Mouse (Mus musculus) hindbrain, embryonic 13.5 days (tissue): Measurements from ENCODE around the gene Ifit3b. TPM values are rescaled to one million over a fixed set of nuclear protein-coding genes. Genes with fewer than 3 reads are reported as not detected.
"Not testable (repeated sequence)": the region's sequence is repeated elsewhere in the genome, so short reads cannot be mapped to it uniquely, and the experiment has no call there.

ENCODE experiments used
- ATAC-seq: fragments of 200-750 bp; cut with Nextera tagmentation; 2 replicates; pipeline ENCODE4 v1.8.0; 2017; ENCODE audit warnings: moderate TSS enrichment; ENCODE audit not compliant: low FRiP score
- H3K27ac ChIP-seq: fragments of 300-500 bp; sonication (generic); 2 replicates; pipeline ENCODE4 v1.5.1; 2015; ENCODE audit warnings: inconsistent platforms, mild to moderate bottlenecking, moderate library complexity
- H3K27me3 ChIP-seq: fragments of 300-500 bp; sonication (generic); 2 replicates; pipeline ENCODE4 v1.6.1; 2015; ENCODE audit warnings: mild to moderate bottlenecking, inconsistent platforms
- H3K36me3 ChIP-seq: fragments of 300-500 bp; sonication (generic); 2 replicates; pipeline ENCODE4 v1.6.1; 2015; ENCODE audit warnings: mild to moderate bottlenecking, inconsistent platforms
- H3K4me1 ChIP-seq: fragments of 300-500 bp; sonication (generic); replicated peaks from 2 replicates; pipeline ENCODE4 v1.6.1; 2015; ENCODE audit warnings: inconsistent platforms
- H3K4me2 ChIP-seq: fragments of 300-500 bp; sonication (generic); 2 replicates; pipeline ENCODE4 v1.6.1; 2015; ENCODE audit warnings: inconsistent platforms, mild to moderate bottlenecking, moderate library complexity
- H3K4me3 ChIP-seq: fragments of 300-500 bp; sonication (generic); 2 replicates; pipeline ENCODE4 v1.5.1; 2015; ENCODE audit warnings: mild to moderate bottlenecking, inconsistent platforms
- H3K9ac ChIP-seq: fragments of 300-500 bp; sonication (generic); 2 replicates; pipeline ENCODE4 v1.6.1; 2015; ENCODE audit warnings: mild to moderate bottlenecking, inconsistent platforms
- H3K9me3 ChIP-seq: fragments of 300-500 bp; sonication (generic); 2 replicates; pipeline ENCODE4 v1.6.1; 2016; ENCODE audit warnings: inconsistent platforms
- WGBS: fragments of 180-500 bp; shearing (Covaris S2); methylation state at CpG from one replicate; pipeline ENCODE4 v1.1.7; 2015; 5-methylcytosine and 5-hydroxymethylcytosine counted together
- polyA plus RNA-seq: library from polyadenylated mRNA; unstranded; fragments of >200 nt; fragmentation: Nextera tagmentation; extraction: Ambion mirVana; gene quantifications from 2 replicates; pipeline ENCODE4 v1.2.1, GENCODE M21; 2015

The Ifit3b gene
- polyA plus RNA-seq, 1 experiment from 2014 or later: 0.14 TPM

- no peak for ATAC-seq
These were observed 16.9 kb downstream of the Ifit3b start for GRCm38 (mm10) chr19:34624663-34625062.

GRCm38 (mm10) chr19:34627496-34627895, 19.7 kb downstream of the Ifit3b start:
- H3K27ac ChIP-seq: no peak overlapping the region
- H3K4me1 ChIP-seq: no peaks in the 10 kb centered on the region
- no peaks in the 10 kb centered on the region for H3K9me3 ChIP-seq
- no peak for ATAC-seq
- no peaks in the 10 kb centered on the region for H3K27me3 ChIP-seq
- 77% methylated on average over 2 of the region's 2 CpGs for WGBS
- H3K36me3 ChIP-seq: no peaks in the 10 kb centered on the region
- H3K4me2 ChIP-seq: no peak overlapping the region
- no peak overlapping the region for H3K9ac ChIP-seq
- H3K4me3 ChIP-seq: no peak overlapping the region

More at GRCm38 (mm10) chr19:34624663-34625062, 16.9 kb downstream of the Ifit3b start:
- Histone ChIP-seq H3K4me2 (no peak overlapping the region), H3K36me3 (no peaks in the 10 kb centered on the region), H3K4me3 (no peak overlapping the region), H3K4me1 (no peaks in the 10 kb centered on the region), H3K27me3 (no peaks in the 10 kb centered on the region), H3K27ac (no peak overlapping the region), H3K9me3 (no peaks in the 10 kb centered on the region), H3K9ac (no peak overlapping the region)
- WGBS: 82% methylated on average over 4 of the region's 4 CpGs

- Histone ChIP-seq H3K9ac (no peak overlapping the region), H3K9me3 (no peaks in the 10 kb centered on the region), H3K36me3 (no peaks in the 10 kb centered on the region), H3K4me2 (no peak overlapping the region), H3K27ac (no peak overlapping the region), H3K4me3 (no peak overlapping the region), H3K4me1 (no peaks in the 10 kb centered on the region), H3K27me3 (no peaks in the 10 kb centered on the region)
- ATAC-seq: no peak
These were observed 23.7 kb downstream of the Ifit3b start for GRCm38 (mm10) chr19:34631487-34631886.

- Histone ChIP-seq H3K27me3 (no peaks in the 10 kb centered on the region), H3K4me1 (no peaks in the 10 kb centered on the region), H3K9ac (no peak overlapping the region), H3K4me2 (no peak overlapping the region), H3K36me3 (no peaks in the 10 kb centered on the region), H3K9me3 (no peaks in the 10 kb centered on the region), H3K4me3 (no peak overlapping the region), H3K27ac (no peak overlapping the region)
- ATAC-seq: no peak
- 74% methylated on average over 2 of the region's 2 CpGs for WGBS
These were observed 25.7 kb downstream of the Ifit3b start for GRCm38 (mm10) chr19:34633484-34633883.

- Histone ChIP-seq H3K36me3 (no peaks in the 10 kb centered on the region), H3K9ac (no peak overlapping the region), H3K4me2 (no peak overlapping the region), H3K4me3 (no peak overlapping the region), H3K27me3 (no peaks in the 10 kb centered on the region), H3K4me1 (no peaks in the 10 kb centered on the region), H3K9me3 (no peaks in the 10 kb centered on the region), H3K27ac (no peak overlapping the region)
- peak; percentile 75 for ATAC-seq
- WGBS: 15% methylated on average over 3 of the region's 3 CpGs
These were observed 29.3 kb downstream of the Ifit3b start for GRCm38 (mm10) chr19:34636933-34637557.

- H3K36me3 ChIP-seq: no peaks in the 10 kb centered on the region
- H3K4me2 ChIP-seq: no peak within 1 kb of the TSS
- H3K9ac ChIP-seq: no peak within 1 kb of the TSS
- no peak within 1 kb of the TSS for H3K27ac ChIP-seq
- no peaks in the 10 kb centered on the region for H3K9me3 ChIP-seq
- H3K4me3 ChIP-seq: no peak within 1 kb of the TSS
- no peaks in the 10 kb centered on the region for H3K27me3 ChIP-seq
- no peaks in the 10 kb centered on the region for H3K4me1 ChIP-seq
- ATAC-seq: no peak
- WGBS: 64% methylated on average over 4 of the region's 4 CpGs
These were observed 32.9 kb downstream of the Ifit3b start, which contains the start of the genes Ifit1bl2 and Ifit1 for GRCm38 (mm10) chr19:34640623-34641022. Gene Ifit1bl2 (minus strand): TSS chr19:34640743. Gene Ifit1 (plus strand): TSS chr19:34640871.

- no peaks in the 10 kb centered on the region for H3K36me3 ChIP-seq
- no peak overlapping the region for H3K4me2 ChIP-seq
- H3K4me3 ChIP-seq: no peak overlapping the region
- no peak for ATAC-seq
- no peaks in the 10 kb centered on the region for H3K4me1 ChIP-seq
- H3K27me3 ChIP-seq: no peaks in the 10 kb centered on the region
- no peaks in the 10 kb centered on the region for H3K9me3 ChIP-seq
- H3K9ac ChIP-seq: no peak overlapping the region
- no peak overlapping the region for H3K27ac ChIP-seq
- 81% methylated on average over 5 of the region's 5 CpGs for WGBS
These were observed 34.8 kb downstream of the Ifit3b start for GRCm38 (mm10) chr19:34642616-34643015.

GRCm38 (mm10) chr19:34647630-34648029, 39.9 kb downstream of the Ifit3b start:
- H3K4me2 ChIP-seq, H3K4me1 ChIP-seq, ATAC-seq, H3K4me3 ChIP-seq, H3K36me3 ChIP-seq, H3K9ac ChIP-seq, H3K27ac ChIP-seq, H3K27me3 ChIP-seq, H3K9me3 ChIP-seq: not testable (repeated sequence)
- 91% methylated on average over 8 of the region's 8 CpGs for WGBS

GRCm38 (mm10) chr19:34650276-34650675, 42.5 kb downstream of the Ifit3b start:
- Histone ChIP-seq H3K27ac (no peak overlapping the region), H3K9ac (no peak overlapping the region), H3K27me3 (no peaks in the 10 kb centered on the region), H3K4me2 (no peak overlapping the region), H3K9me3 (no peaks in the 10 kb centered on the region), H3K4me3 (no peak overlapping the region), H3K4me1 (no peaks in the 10 kb centered on the region), H3K36me3 (no peaks in the 10 kb centered on the region)
- WGBS: 94% methylated on average over 3 of the region's 3 CpGs
- no peak for ATAC-seq

- ATAC-seq: no peak
- WGBS: 93% methylated on average over 6 of the region's 6 CpGs
- no peak overlapping the region for H3K9ac ChIP-seq
These were observed 43.2 kb downstream of the Ifit3b start for GRCm38 (mm10) chr19:34650997-34651396.

GRCm38 (mm10) chr19:34655227-34655805, 47.5 kb downstream of the Ifit3b start:
- H3K4me1 ChIP-seq: no peaks in the 10 kb centered on the region
- no peak for ATAC-seq
- H3K36me3 ChIP-seq: no peaks in the 10 kb centered on the region
- H3K27ac ChIP-seq: no peak overlapping the region
- H3K27me3 ChIP-seq: no peaks in the 10 kb centered on the region
- no peaks in the 10 kb centered on the region for H3K9me3 ChIP-seq
- no peak overlapping the region for H3K9ac ChIP-seq
- 94% methylated on average over 10 of the region's 10 CpGs for WGBS
- H3K4me2 ChIP-seq: no peak overlapping the region
- no peak overlapping the region for H3K4me3 ChIP-seq

More at GRCm38 (mm10) chr19:34650997-34651396, 43.2 kb downstream of the Ifit3b start:
- H3K4me1 ChIP-seq: no peaks in the 10 kb centered on the region
- H3K4me2 ChIP-seq: no peak overlapping the region
- no peaks in the 10 kb centered on the region for H3K36me3 ChIP-seq
- H3K27me3 ChIP-seq: no peaks in the 10 kb centered on the region
- H3K4me3 ChIP-seq: no peak overlapping the region
- H3K9me3 ChIP-seq: no peaks in the 10 kb centered on the region
- H3K27ac ChIP-seq: no peak overlapping the region

GRCm38 (mm10) chr19:34656511-34657298, 48.9 kb downstream of the Ifit3b start:
- Histone ChIP-seq H3K4me1 (no peaks in the 10 kb centered on the region), H3K9me3 (no peaks in the 10 kb centered on the region), H3K27ac (no peak overlapping the region), H3K4me3 (no peak overlapping the region), H3K36me3 (no peaks in the 10 kb centered on the region), H3K4me2 (no peak overlapping the region), H3K9ac (no peak overlapping the region), H3K27me3 (no peaks in the 10 kb centered on the region)
- 43% methylated on average over 2 of the region's 2 CpGs for WGBS
- ATAC-seq: no peak
